Mouse (Mus musculus) c-Kit-positive CD71-negative TER-119-negative erythroid progenitor cells, embryonic 14.5 days (primary cell): ENCODE measurements around the gene Slc25a39.
A peak's percentile ranks its signal among the peaks of the same experiment; 100 is the strongest.
"Not testable (repeated sequence)": the region's sequence is repeated elsewhere in the genome, so short reads cannot be mapped to it uniquely, and the experiment has no call there.

Experiments
- DNase-seq: peaks from one replicate; pipeline ENCODE4 v3.0.0-alpha.2; 2013; ENCODE audit warnings: low read depth

Slc25a39 gene

DNA sequence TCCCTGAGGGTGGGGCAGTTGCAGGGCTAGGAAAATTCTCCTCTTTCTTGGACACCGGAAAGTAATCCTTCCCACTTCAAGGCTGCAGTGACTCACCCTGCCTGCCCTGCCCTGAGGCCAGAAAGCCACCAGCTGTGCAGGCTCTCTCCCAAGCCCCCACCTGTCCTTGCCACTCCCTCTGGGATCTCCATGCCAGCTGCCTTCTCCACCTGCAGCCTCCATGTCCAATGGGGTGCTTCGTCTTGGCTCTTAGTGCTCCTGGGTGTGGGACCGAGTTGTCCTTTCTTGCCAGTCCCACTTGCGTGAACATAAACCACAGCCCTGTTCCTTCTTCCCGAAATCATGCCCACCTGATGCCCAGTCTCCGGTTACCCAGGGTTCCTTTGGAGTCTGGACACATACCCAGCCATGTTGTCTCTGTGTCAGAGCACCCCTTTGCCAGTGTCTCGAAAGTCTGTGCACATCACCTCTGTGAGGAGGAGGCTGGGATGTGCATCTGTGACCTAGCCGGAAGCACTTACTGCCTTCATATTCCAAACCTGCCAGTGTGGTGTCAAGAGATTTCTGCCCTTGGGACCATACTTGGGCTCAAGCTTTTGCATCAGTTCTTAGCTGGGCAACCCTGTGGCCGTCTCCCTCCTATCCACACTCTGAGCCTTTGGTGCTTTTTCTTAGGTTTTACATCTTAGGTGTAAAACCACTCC, 13.2 kb downstream of the Slc25a39 start:
- DNase-seq: no peak

DNA sequence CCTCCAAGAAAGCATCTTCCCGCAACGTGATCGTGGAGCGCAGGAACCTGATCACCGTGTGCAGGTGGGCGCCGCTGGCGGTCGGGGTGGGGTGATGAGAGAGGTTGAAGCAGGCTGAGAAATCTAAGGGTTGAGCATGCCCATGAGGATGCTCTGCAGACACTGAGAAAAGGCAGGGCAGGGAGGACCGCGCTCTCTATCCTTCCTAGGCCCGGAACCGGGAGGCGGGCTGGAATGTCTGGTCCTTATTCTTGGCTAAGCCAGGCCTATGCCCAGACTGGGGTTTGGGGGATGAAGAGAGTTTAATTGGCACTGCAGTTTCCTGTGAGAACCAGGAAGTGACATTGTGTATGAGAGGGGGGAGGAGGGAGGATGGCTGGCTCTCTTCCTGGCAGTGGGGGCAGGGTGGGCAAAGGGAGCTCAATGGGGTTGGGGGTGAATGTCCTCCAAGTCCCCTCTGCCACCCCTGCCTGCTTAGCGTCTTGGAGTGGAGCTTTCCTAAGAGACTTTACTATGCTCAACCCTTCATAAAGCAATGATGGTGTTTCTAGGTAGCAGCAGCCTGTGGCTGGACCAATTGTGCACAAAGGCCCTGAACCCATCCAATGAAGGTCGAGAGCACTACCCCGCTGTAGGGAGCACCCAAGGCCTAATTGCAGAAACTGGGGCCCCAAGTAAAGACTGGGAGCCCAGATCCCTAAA, 13.9 kb downstream of the Slc25a39 start:
- no peak for DNase-seq

DNA sequence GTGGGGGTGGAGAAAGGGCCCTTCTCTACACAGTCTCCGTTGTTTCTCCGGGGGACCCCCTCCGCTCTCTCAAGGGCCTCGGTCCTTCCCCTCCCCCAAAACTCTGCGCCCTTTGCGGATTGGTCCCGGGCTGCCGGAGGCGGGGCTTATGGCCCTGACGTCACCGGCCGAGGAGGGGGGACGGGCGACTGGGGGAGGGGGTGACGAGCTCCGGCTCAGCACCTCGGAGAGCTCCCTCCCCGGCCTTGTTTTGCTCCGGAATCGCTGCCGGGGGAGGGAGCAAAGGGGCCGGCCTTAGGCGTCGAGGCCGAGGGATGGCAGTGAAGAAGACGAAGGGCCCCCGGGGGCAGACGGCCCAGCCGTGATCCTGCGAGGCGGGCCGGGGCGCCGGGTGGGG, 14.5 kb downstream of the Slc25a39 start, which contains the start of gene Rundc3a:
Gene Rundc3a (plus strand): TSS at position 166 of the 397 bp plus-strand sequence.
- peak; percentile 61 for DNase-seq

DNA sequence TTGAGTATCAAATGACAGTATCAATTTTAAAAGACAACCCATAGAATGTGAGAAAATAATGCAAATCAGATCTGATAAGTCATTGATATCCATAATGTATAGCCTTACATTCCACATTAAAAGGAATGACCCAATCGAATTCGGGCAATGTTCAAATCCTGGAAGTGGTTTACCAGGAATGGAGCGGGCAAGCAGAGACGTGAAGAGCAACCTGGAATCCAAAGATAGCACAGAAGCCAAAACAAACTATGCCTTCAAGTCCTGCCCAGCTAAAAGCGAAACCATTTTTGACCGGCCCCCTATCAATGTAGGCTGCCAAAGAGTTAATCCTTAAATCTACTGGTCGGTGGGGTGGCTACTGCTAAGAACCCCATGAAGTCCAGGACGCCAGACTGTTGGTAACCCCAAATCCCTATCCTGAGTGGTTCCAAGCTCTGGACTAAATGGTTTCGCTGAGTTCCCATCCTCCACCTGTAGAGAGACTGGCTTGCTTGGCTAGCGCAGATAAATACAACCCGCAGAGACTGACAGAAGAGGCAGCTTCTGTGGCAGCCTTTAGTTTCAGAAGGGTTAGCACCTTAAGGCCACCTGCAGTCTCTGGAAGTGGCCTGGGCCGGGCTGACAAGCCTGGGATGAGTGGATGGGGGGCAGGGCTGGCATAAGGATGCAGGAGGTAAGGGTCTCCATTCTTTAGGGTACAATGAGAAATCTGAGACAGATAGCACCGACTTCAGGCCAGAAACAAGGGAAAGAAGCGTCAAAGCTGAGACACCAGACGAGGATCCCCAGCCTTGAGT, 15.1 kb downstream of the Slc25a39 start:
- DNase-seq: no peak

DNA sequence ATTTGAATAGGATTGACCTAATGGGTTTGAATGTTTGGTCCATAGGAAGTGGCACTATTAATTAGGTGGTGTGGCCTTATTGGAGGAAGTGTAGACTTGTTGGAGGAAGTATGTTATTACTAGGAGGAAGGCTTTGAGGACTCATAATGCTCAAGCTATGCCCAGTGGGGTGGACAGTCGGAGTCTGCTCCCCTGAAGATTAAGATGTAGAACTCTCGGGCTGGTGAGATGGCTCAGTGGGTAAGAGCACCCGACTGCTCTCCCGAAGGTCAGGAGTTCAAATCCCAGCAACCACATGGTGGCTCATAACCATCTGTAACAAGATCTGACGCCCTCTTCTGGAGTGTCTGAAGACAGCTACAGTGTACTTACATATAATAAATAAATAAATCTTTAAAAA, 18.3 kb downstream of the Slc25a39 start:
- not testable (repeated sequence) for DNase-seq

DNA sequence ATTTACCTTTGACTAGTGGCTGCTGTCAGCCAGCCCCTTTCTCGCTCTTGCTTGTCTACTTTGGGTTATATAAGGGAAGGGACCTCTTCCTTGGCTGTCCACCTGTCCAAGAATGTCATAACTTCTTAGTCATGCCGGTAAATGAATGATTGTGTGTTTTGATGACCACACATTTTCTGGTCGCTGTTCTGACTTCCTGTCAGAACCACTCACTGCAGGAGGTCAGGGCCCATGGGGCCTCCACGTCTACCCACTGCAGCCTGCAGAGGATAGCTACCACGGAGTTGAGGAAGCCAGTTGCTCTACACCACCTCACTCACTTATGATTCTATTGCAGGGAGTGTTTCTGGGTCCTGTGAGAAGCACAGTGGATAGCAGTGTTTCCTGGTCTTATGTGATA, 21.6 kb downstream of the Slc25a39 start:
- DNase-seq: no peak

DNA sequence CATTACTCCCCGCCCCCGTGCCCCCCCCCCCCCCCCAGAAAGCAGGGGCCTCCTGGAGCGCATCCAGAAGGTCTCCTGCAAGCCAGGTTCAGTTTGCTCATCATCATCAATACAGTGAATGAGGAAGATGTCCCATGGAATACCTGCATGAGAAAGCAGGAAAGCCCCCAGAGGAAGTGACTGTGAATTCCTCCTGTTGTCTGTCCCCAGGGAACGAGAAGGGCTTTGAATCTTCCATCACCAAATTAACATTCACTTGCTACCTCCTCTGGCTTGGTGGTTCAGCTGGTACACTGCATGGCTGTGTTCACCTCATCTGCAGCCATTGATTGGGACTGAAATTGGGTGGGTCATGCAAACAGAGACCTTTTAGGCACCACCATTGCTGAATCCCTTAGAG, 22.7 kb downstream of the Slc25a39 start:
- no peak for DNase-seq

DNA sequence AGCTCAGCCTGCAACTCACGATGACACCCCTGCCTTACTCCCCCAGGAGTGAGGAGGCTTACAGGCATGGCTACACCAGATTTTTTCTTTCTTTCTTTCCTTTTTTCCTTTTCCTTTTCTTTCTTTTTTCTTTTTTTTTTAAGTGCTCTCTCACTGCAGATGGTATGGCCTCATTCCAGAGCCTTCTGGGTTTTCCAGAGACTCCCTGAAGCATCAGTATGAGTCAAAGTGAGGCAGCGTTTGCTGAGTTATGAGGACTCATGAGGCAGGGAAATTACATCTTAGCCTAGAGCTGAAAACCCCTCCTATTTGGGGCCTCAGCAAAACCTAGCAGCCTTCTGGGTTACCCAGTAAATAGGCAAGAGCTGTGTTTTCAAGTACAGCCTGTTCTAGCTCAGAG, 23.3 kb downstream of the Slc25a39 start:
- DNase-seq: no peak

DNA sequence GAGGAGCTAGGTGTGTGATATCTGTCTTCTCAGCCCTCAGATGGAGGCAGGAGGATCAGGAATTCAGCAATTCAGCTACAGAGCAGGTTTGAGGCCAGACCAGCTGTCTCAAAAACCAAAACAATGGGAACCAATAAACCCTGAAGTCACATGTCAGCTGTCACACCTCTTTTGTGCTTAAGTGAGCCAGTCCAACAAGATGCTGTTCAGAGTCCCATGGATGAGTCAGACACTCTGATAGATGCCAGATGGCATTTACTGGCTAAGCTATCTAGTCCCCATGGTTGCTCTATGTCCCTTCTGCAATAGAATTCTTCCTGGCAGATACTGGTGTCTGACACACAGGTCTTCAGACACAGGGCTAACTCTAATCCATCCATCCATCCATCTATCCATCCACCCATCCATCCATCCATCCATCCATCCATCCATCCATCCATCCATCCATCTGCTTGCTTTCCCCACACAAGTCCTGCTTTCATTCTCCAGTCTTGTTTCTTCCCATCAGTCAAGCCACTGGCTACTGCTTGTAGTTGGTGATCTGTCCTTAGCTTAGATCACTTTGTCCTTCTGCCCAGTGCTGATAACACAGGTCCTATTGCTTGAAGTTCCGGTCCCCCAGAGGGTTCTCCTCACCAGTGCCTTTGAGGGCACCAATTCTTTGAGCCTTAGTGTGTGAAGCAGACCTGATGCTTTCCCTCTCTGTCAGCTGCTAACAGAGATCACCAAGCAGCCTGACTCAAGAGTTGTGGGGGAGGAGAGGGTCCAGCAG, 24.2 kb downstream of the Slc25a39 start:
- DNase-seq: no peak

DNA sequence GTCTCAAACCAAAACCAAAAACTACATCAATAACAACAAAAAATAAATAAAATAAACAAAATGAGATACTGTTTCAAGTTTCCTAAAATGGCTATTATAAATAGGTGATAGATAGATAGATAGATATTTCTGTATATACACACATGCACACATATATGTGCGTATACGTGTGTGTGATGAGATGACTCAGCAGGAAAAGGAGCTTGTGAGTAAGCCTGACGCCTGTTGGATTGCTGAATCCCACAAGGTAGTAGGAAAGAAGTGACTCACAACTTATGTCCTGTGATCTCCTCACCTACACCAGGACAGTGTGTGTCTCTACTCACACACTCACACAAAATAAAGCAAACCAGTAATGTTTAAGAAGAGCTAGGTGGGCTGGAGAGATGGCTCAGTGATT, 25.0 kb downstream of the Slc25a39 start:
- DNase-seq: no peak

DNA sequence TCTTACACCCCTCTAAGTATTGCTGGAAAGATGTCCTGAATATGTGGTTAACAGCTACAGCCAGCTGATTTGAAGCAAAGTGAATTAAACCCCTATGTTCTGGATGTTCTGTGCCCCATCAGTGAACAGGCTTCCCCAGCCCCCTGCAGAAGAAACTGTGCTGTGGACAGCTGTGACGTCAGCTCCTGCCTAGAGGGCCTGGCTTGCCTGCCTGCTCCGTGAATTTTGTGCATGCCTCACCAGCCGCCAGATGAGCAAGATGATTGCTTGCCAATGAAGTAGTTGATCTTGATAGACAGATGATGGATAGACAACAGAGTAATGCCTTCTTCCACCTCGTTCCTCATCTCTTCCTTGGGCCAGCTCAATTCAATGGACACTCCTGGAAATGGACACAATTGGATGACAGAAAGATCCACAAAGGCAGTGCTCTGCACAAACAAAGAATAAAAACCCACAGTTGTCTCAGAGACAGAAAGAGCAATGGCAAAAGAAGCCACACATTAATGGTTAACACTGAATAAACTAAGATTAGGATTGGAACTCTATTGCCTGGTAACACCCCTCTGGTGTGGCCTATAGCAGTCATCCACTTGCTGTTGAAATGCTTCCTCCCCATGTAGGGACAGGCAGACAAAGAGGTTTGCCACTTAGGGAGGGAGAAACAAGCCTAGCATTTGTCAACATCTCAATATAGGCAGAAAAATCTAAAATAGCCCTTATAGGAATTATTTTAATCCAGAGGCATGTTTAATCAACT, 26.2 kb downstream of the Slc25a39 start:
- DNase-seq: no peak

DNA sequence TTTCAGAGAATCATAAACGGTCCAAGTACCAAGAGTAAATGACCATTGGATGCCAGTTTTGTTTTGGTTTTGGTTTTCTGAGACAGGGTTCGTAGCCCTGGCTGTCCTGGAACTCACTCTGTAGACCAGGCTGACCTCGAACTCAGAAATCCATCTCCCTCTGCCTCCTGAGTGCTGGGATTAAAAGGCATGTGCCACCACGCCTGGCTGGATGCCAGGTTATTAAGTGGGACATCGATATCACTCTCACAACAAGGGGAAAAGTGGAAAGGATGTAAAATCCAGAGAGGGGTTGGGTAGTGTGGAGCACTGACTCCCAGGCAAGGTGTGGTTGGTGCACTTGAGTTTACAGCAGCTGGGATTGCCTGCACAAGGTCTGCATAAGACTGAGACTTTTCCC, 27.7 kb downstream of the Slc25a39 start:
- no peak for DNase-seq

DNA sequence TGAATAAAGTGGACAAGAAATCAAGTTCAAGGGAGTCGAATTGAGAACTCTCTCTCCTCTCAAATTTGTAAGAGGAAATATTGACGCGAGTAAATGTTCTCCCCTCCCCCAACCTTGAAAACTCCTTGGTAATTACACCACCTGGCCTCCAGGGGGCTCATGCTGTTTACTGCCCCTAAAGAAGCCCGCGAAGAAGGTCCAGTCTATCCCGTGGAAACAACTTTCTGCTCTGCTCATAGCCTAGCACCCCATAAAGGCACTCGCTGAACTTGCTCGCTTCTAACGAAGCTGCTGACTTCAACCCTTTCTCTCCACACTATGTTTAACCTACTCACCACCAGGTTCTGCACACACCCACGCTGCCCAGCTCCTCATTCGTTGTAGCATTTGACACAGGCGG, 30.6 kb downstream of the Slc25a39 start:
- no peak for DNase-seq

DNA sequence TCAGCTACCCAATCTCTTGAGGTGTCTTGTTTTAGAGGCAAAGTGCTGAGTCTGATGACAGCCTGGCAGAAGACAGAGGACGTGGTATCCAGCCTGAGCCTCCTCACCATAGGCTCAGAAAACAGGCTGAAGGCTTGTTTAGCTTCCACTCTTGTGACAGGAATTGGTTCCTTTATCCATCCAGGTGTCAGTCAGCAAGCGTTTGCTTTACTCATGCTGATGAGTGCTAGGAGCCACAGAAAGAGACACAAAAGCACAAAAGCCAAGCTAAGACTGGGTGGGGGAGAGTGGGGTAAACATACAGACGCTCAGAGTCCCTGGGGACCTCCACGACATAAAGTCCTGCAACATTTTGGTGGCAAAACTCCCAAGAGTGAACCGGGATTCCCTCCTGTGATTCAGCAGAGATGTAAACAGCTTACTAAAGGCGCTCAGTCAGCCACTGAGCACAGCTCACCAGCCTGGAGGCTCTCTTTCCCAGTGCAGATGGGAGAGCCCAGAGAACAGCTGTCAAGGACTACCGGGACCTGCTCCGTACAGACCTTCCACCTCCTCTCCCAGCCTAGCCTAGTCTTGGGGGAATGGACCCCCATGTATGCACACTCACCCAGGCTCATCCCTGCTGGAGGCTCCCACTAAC, 31.4 kb downstream of the Slc25a39 start:
- no peak for DNase-seq

DNA sequence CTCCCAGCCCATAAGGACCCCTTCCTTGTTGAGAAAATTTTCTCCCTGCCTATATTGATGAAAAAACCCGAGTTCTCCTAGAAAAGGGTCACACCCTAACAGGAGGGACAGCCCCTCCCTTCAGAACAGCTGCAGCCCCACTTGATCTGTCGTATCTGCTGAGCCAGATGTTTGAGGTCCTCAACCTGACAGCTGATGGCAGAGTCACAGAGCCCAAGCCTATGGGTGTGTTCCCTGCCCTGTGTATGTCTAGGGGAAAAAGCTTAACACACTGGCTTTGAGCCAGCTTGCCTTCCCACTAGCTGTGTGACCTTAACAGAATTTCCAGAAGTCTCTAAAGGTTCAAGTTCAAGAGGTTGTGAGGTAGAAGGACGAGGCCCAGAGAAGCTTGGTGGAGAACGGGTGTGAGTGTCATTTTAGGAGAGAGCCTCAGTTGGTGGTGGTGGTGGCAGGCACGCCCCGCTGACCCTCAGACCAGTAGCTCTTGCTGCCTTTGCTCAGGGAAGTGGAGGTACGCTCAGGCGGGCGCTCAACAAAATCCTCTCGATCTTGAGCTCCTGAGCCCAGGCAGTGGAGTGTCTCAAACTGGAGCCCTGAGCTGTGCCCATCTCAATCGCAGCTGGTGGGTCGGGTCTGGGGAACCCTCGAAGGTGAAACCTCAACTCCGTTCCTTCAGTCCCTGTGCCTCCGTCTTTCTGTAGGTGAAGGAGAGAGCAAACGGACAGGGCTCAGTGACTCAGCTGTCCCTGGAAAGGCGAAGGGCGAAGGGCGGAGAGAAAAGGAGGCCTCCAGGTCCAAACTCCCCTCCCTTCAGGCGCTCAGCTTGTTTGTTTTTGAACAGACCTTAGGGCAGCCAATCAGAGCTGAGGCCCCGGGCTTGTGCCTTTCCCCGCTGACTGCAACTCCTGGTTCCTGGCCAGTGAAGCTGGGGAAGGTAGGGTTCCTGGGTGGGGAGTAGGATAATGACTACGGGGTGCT, 32.3 kb downstream of the Slc25a39 start:
- peak; percentile 43 for DNase-seq

DNA sequence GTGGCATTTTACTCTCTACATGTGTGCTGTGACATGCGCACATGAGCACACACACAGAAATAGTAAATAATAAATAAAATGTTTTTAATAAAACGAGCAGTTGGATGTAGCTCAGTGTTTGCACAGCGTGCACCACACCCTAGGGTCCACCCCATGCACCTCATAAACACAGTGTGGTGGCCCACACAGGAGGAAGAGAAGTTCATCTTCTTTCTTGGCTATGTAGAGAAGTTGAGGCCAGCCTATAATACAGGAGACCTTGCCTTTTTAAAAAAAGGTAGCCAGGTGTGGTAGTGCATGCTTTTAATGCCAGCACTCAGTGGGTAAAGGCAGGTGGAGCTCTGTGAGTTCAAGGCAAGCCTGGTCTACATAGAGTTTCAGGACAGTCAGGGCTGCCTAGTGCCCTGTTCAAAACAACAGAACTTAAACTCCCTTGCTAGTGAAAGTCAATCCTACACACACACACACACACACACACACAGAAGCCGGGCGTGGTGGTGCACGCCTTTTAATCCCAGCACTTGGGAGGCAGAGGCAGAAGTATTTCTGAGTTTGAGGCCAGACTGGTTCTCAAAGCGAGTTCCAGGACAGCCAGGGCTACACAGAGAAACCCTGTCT, 33.5 kb downstream of the Slc25a39 start:
- no peak for DNase-seq

DNA sequence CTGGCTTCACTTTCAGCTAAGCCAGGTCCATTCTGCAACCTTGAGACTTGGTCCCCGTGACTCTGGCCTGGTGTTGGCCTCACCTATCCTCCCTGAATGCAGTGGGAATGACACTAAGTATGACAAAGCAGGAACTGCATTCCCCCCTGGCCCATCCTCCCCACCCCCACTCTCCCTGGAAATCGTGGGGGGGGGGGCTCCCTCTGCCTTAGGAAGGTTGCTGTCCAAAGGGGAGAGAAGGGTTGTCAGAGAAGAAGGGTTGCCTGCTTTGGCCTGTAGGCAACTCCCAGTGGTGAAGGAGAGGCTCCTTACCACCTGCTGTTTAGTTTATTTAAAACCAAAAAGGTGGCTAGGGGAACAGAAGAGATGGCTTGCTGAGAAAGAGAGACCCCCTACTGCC, 34.1 kb downstream of the Slc25a39 start:
- no peak for DNase-seq

DNA sequence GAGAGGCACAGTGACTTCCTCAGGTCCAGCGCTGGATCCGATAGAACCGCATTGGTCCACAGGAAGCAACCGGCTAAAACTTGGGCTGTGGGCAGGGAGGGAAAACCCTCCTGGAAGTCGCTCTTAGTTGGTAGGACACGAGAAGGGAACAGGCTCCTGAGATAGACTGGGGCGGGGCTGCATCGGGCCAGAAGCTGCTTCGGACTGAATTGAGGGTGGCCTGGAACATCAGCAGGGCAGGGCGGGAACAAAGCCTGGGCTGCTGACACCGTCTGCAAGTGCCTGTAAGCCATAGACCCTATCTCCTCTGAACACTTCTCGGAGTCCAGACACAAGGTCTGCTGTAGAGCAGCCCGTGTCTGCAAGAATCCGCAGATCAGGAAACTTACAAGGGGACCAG, 34.8 kb downstream of the Slc25a39 start:
- no peak for DNase-seq
